8 mouse cellular contexts compared by ENCODE assay signal in the genomic region with DNA sequence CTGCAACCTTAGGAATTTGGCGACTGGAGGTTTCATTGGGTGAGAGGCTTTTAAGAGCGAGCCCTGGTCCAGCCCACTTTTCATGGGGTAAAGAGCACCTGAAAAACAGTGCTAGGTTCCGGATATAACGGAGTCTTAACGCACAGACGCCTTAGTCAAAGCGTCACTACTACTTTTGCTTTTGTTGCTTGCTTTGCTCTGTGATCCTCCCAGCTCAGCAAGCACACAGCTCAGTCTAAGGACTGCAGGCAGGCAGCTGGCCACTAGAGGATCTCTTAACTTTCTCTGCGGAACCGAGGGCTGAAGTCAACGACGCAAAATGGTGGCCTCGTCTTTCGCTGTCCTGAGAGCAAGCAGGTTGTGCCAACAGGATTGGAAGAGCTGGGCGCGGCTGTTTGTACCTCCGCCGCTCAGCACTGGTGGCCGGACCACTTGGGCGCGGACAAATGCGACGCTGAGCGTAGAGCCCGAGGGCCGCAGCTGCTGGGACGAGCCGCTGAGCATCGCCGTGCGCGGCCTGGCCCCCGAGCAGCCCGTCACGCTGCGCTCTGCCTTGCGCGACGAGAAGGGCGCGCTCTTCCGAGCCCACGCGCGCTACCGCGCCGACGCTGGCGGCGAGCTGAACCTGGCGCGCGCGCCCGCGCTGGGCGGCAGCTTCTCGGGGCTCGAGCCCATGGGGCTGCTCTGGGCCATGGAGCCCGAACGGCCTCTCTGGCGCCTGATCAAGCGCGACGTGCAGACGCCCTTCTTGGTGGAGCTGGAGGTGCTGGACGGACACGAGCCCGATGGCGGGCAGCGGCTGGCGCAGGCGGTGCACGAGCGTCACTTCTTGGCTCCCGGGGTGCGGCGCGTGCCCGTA. TPM values are rescaled to one million over a fixed set of nuclear protein-coding genes. Genes with fewer than 3 reads are reported as not detected.
DNase-seq lines count a peak whose midpoint lies in the region; ATAC-seq and TF ChIP-seq lines count a peak whose summit lies in the region.

A gene (plus strand): TSS at position 279 of the 859 bp plus-strand sequence.

- no peaks in the 10 kb centered on the region for H3K9me3 ChIP-seq in hindbrain, embryonic 11.5 days (ENCODE audit: control insufficient read depth, low read length)
- no peaks in the 10 kb centered on the region for H3K9me3 ChIP-seq in lung, postnatal 0 days (ENCODE audit: low read length)

- peak; percentile 88 for ATAC-seq in Patski
- ATAC-seq in hindbrain, embryonic 11.5 days (ENCODE audit: low FRiP score): peak; percentile 89
- ATAC-seq in lung, postnatal 0 days: peak; percentile 88

- peak within 1 kb of the TSS; percentile 65 for H3K27ac ChIP-seq in hindbrain, embryonic 11.5 days (ENCODE audit: low read depth, low read length)
- H3K27ac ChIP-seq in lung, postnatal 0 days (ENCODE audit: low read length): peak within 1 kb of the TSS; percentile 97

- peak within 1 kb of the TSS; percentile 43 for H3K4me3 ChIP-seq in hindbrain, embryonic 11.5 days (ENCODE audit: low read depth, low read length)
- H3K4me3 ChIP-seq in lung, postnatal 0 days (ENCODE audit: low read depth, low read length): peak within 1 kb of the TSS; percentile 67

- peak within 1 kb of the TSS; percentile 65 for H3K9ac ChIP-seq in hindbrain, embryonic 11.5 days (ENCODE audit: low read depth, low read length)
- H3K9ac ChIP-seq in lung, postnatal 0 days (replicated peaks; ENCODE audit: low read depth): peak within 1 kb of the TSS; percentile 68

- peak within 1 kb of the TSS; percentile 64 for H3K4me2 ChIP-seq in hindbrain, embryonic 11.5 days (replicated peaks; ENCODE audit: low read depth, low read length)
- H3K4me2 ChIP-seq in lung, postnatal 0 days (replicated peaks; ENCODE audit: low read depth, low read length): peak within 1 kb of the TSS; percentile 60

- H3K27me3 ChIP-seq in Patski: no peaks in the 10 kb centered on the region
- H3K27me3 ChIP-seq in hindbrain, embryonic 11.5 days (ENCODE audit: control insufficient read depth, insufficient read depth, low read length): no peaks in the 10 kb centered on the region
- H3K27me3 ChIP-seq in lung, postnatal 0 days (replicated peaks; ENCODE audit: insufficient read depth, low read length): no peaks in the 10 kb centered on the region

- peak; percentile 68; the same call in 1 of the 2 replicates for TF ChIP-seq EP300 in lung, postnatal 0 days (IDR thresholded peaks at IDR 0.05)

- H3K4me1 ChIP-seq in hindbrain, embryonic 11.5 days (replicated peaks; ENCODE audit: control insufficient read depth, insufficient read depth, low read length): no peaks in the 10 kb centered on the region
- H3K4me1 ChIP-seq in lung, postnatal 0 days (ENCODE audit: insufficient read depth, low read depth, low read length): peaks cover 12% of the 10 kb centered on the region; the same call in 1 of the 2 replicates

- CTCF ChIA-PET in Patski (lab: Charles Lee): interaction anchor here (1.1 to 3.5 kb wide), 8 partner anchors 11 to 64 kb away, joined by 3 to 20 read pairs (median 8); a partner anchor contains a TSS

- H3K36me3 ChIP-seq in hindbrain, embryonic 11.5 days (ENCODE audit: control insufficient read depth, insufficient read depth, low read length): no peaks in the 10 kb centered on the region
- H3K36me3 ChIP-seq in lung, postnatal 0 days (ENCODE audit: insufficient read depth, low read length): no peaks in the 10 kb centered on the region

- in situ Hi-C loops in Patski (cut with MboI; ENCODE audit: low pct_unique_long_range_greater_than_20kb): no loop called here

- peak; percentile 86 for TF ChIP-seq CTCF in Patski (IDR thresholded peaks at IDR 0.05)
- peak; percentile 81 for TF ChIP-seq CTCF in lung, postnatal 0 days (IDR thresholded peaks at IDR 0.05)

- WGBS in hindbrain, embryonic 11.5 days: under 1% methylated on average over 66 of the region's 80 CpGs
- WGBS in lung, postnatal 0 days: under 1% methylated on average over 69 of the region's 80 CpGs

- no peak for DNase-seq in Patski (ENCODE audit: low read depth, low spot score)
- DNase-seq in cerebellum, postnatal 10 days: peak; percentile 84 to 87
- DNase-seq in frontal cortex, postnatal 10 days (ENCODE audit: low spot score in 2 of 2): peak; percentile 59 to 73
- peak; percentile 81 for DNase-seq in hindbrain, embryonic 11.5 days (ENCODE audit: low spot score)
- DNase-seq in layer of hippocampus, postnatal 10 days (ENCODE audit: low spot score in 2 of 2): peak; percentile 75 to 77
- DNase-seq in lung, postnatal 0 days (ENCODE audit: low spot score): peak; percentile 95
- peak; percentile 61 for DNase-seq in ovary, postnatal 10 days (ENCODE audit: low spot score)
- peak; percentile 90 for DNase-seq in thymus, postnatal 0 days (ENCODE audit: low spot score)

- POLR2A ChIA-PET in Patski (lab: Charles Lee): interaction anchor here (0.7 kb wide), 1 partner anchor 43 kb away, joined by 3 read pairs; no protein-coding TSS in a partner anchor

RNA-seq across cellular contexts. Expression of the gene that starts here (rescaled TPM):
- polyA plus RNA-seq in Patski (2021): 33.7 TPM
- 14.0 and 15.7 TPM in 2 replicates for polyA plus RNA-seq in hindbrain, embryonic 11.5 days (2014; fragmentation: Nextera tagmentation; extraction: Ambion mirVana)
- total RNA-seq in layer of hippocampus, postnatal 10 days (2021): 10 to 100 TPM; 12.4 to 13.1 TPM
- 79.7 and 99.8 TPM in 2 replicates for polyA plus RNA-seq in lung, postnatal 0 days (2015; fragmentation: Nextera tagmentation; extraction: Ambion mirVana)
- polyA plus RNA-seq in thymus, postnatal 0 days (2015; fragmentation: Nextera tagmentation; extraction: Ambion mirVana): 14.0 and 21.8 TPM in 2 replicates
